ENCODE assay signal across 10 mouse cellular contexts in the genomic region with DNA sequence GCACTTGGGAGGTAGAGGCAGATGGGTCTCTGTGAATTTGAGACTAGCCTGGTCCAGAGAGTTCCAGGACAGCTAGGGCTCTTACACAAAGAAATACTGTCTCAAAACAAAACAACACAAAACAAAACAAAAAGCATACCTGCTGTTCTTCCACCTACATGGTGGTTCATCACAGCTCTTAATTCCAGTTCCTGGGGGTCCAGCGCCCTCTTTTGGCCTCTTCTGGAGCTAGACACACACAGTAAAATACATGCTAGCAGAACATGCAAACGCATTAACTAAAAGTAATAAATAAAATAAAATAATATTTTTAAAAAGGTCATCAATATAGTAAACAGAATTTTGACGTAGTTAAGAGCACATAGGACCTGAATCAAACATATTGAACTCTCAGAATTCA. TPM values are rescaled to one million over a fixed set of nuclear protein-coding genes. Genes with fewer than 3 reads are reported as not detected.
A peak's percentile ranks its signal among the peaks of the same experiment; 100 is the strongest.
DNase-seq lines count a peak whose midpoint lies in the region; ATAC-seq and TF ChIP-seq lines count a peak whose summit lies in the region.
"Had no signal": no experiment of that assay in that cellular context is flagged by ENCODE, and none has a peak within 500 bp of the region (broad histone marks: within the 10 kb centered on the region; RNA-seq: fewer than 3 reads in every experiment).

No protein-coding gene starts in this region.

- DNase-seq in kidney, adult 2 months: peak; percentile 39
- DNase-seq in A20 (ENCODE audit: low read depth, low spot score): peak; percentile 67
- peak; percentile 48 to 71 for DNase-seq in CD8-positive naive resting alpha-beta T cell, adult 2 months (ENCODE audit: low read depth in 2 of 2, low spot score in 2 of 2)
- peak; percentile 23 for DNase-seq in c-Kit-positive CD71-negative TER-119-negative erythroid progenitor cells, embryonic 14.5 days (ENCODE audit: low read depth)
- DNase-seq in lung, postnatal 14 days: peak; percentile 37

- peak; percentile 61 for TF ChIP-seq CTCF in kidney, adult 2 months (conservative IDR thresholded peaks at IDR 0.05; ENCODE audit: insufficient read depth, insufficient read length, low read depth, low read length)

- 32% methylated on average over 3 of the region's 3 CpGs for WGBS in kidney, adult 2 months
- 41% methylated on average over 3 of the region's 3 CpGs for WGBS in kidney, embryonic 15.5 days
- WGBS in forebrain, embryonic 16.5 days: 35% methylated on average over 3 of the region's 3 CpGs

- no peak for TF ChIP-seq POLR2A in kidney, adult 2 months (IDR thresholded peaks at IDR 0.05; ENCODE audit: low read depth, low read length)

- no peak overlapping the region for H3K4me3 ChIP-seq in kidney, adult 2 months (ENCODE audit: insufficient read depth, low read depth, low read length)
- no peak overlapping the region for H3K4me3 ChIP-seq in kidney, embryonic 15.5 days (replicated peaks)
- H3K4me3 ChIP-seq in forebrain, embryonic 16.5 days (replicated peaks; ENCODE audit: low read length): no peak overlapping the region
- H3K4me3 ChIP-seq: embryonic facial prominence, embryonic 12.5 days had no signal

- H3K4me2 ChIP-seq in kidney, embryonic 15.5 days: no peak overlapping the region
- no peak overlapping the region for H3K4me2 ChIP-seq in forebrain, embryonic 16.5 days (ENCODE audit: low read length)
- H3K4me2 ChIP-seq: embryonic facial prominence, embryonic 12.5 days had no signal

- no peaks in the 10 kb centered on the region for H3K27me3 ChIP-seq in kidney, adult 2 months (replicated peaks; ENCODE audit: control insufficient read depth, insufficient read depth, low read length)
- H3K27me3 ChIP-seq in kidney, embryonic 15.5 days: no peaks in the 10 kb centered on the region
- no peaks in the 10 kb centered on the region for H3K27me3 ChIP-seq in forebrain, embryonic 16.5 days (replicated peaks; ENCODE audit: control insufficient read depth, insufficient read depth, low read length)
- H3K27me3 ChIP-seq: embryonic facial prominence, embryonic 12.5 days had no signal

- no peak for ATAC-seq in kidney, embryonic 15.5 days (replicated peaks; ENCODE audit: low FRiP score)
- ATAC-seq in forebrain, embryonic 16.5 days: no peak
- no peak for ATAC-seq in erythroid progenitor cell, adult 5-6 weeks (replicated peaks; ENCODE audit: low FRiP score, poor library complexity, severe bottlenecking)

- H3K9me3 ChIP-seq in kidney, embryonic 15.5 days (replicated peaks): 0 out of 2 replicates have a peak, but pooled peaks cover 4% of the 10 kb centered on the region
- no peaks in the 10 kb centered on the region for H3K9me3 ChIP-seq in forebrain, embryonic 16.5 days (ENCODE audit: control insufficient read depth, low read length)
- H3K9me3 ChIP-seq: embryonic facial prominence, embryonic 12.5 days had no signal

- no peak overlapping the region for H3K9ac ChIP-seq in kidney, embryonic 15.5 days
- H3K9ac ChIP-seq in forebrain, embryonic 16.5 days (replicated peaks; ENCODE audit: low read depth, low read length): no peak overlapping the region
- H3K9ac ChIP-seq: embryonic facial prominence, embryonic 12.5 days had no signal

- H3K27ac ChIP-seq in kidney, adult 2 months (ENCODE audit: insufficient read depth, low read depth, low read length): no peak overlapping the region
- no peak overlapping the region for H3K27ac ChIP-seq in kidney, embryonic 15.5 days
- H3K27ac ChIP-seq in forebrain, embryonic 16.5 days (ENCODE audit: low read length): no peak overlapping the region
- H3K27ac ChIP-seq: embryonic facial prominence, embryonic 12.5 days had no signal

- no peaks in the 10 kb centered on the region for H3K4me1 ChIP-seq in kidney, adult 2 months (ENCODE audit: control insufficient read depth, insufficient read depth, low read length)
- H3K4me1 ChIP-seq in kidney, embryonic 15.5 days: no peaks in the 10 kb centered on the region
- H3K4me1 ChIP-seq in forebrain, embryonic 16.5 days (replicated peaks; ENCODE audit: control insufficient read depth, insufficient read depth, low read length): no peaks in the 10 kb centered on the region
- H3K4me1 ChIP-seq: embryonic facial prominence, embryonic 12.5 days had no signal

- no peaks in the 10 kb centered on the region for H3K36me3 ChIP-seq in kidney, adult 2 months (ENCODE audit: control insufficient read depth, insufficient read depth, low read length)
- H3K36me3 ChIP-seq in kidney, embryonic 15.5 days: no peaks in the 10 kb centered on the region
- no peaks in the 10 kb centered on the region for H3K36me3 ChIP-seq in forebrain, embryonic 16.5 days (ENCODE audit: control insufficient read depth, insufficient read depth)
- H3K36me3 ChIP-seq: embryonic facial prominence, embryonic 12.5 days had no signal

RNA-seq across cellular contexts. Expression of a gene that starts 19.5 kb away (rescaled TPM):
- not detected in 2 replicates for polyA plus RNA-seq in kidney, adult 2 months (2012; rRNA removed)
- not detected in 2 replicates for polyA plus RNA-seq in kidney, embryonic 15.5 days (2015; fragmentation: Nextera tagmentation; extraction: Ambion mirVana)
- not detected in 2 replicates for polyA plus RNA-seq in forebrain, embryonic 16.5 days (2015; fragmentation: Nextera tagmentation; extraction: Ambion mirVana)
- total RNA-seq in erythroid progenitor cell, adult 5-6 weeks (2015; ENCODE audit: low replicate concordance): not detected in 2 replicates
- total RNA-seq in erythroid progenitor cell, adult 5-6 weeks (2017; ENCODE audit: low replicate concordance): not detected in 2 replicates
- polyA plus RNA-seq: embryonic facial prominence, embryonic 12.5 days; intestine, embryonic 14.5 days had no signal

RNA-seq across cellular contexts. Expression of a gene that starts 26.7 kb away (rescaled TPM):
- polyA plus RNA-seq in kidney, adult 2 months (2012; rRNA removed): not detected in 2 replicates
- not detected in 2 replicates for polyA plus RNA-seq in kidney, embryonic 15.5 days (2015; fragmentation: Nextera tagmentation; extraction: Ambion mirVana)
- 0.15 and 0.20 TPM in 2 replicates for polyA plus RNA-seq in forebrain, embryonic 16.5 days (2015; fragmentation: Nextera tagmentation; extraction: Ambion mirVana)
- total RNA-seq in erythroid progenitor cell, adult 5-6 weeks (2015; ENCODE audit: low replicate concordance): not detected in 2 replicates
- not detected in 2 replicates for total RNA-seq in erythroid progenitor cell, adult 5-6 weeks (2017; ENCODE audit: low replicate concordance)
- polyA plus RNA-seq: embryonic facial prominence, embryonic 12.5 days; intestine, embryonic 14.5 days had no signal

RNA-seq across cellular contexts. Expression of a gene that starts 43.2 kb away (rescaled TPM):
- polyA plus RNA-seq in kidney, adult 2 months (2012; rRNA removed): 288 and 300 TPM in 2 replicates
- polyA plus RNA-seq in kidney, embryonic 15.5 days (2015; fragmentation: Nextera tagmentation; extraction: Ambion mirVana): 255 and 262 TPM in 2 replicates
- polyA plus RNA-seq in forebrain, embryonic 16.5 days (2015; fragmentation: Nextera tagmentation; extraction: Ambion mirVana): 364 and 377 TPM in 2 replicates
- 74.2 and 106 TPM in 2 replicates for total RNA-seq in erythroid progenitor cell, adult 5-6 weeks (2015; ENCODE audit: low replicate concordance)
- total RNA-seq in erythroid progenitor cell, adult 5-6 weeks (2017; ENCODE audit: low replicate concordance): 27.9 and 47.0 TPM in 2 replicates
